Mouse (Mus musculus): Measurements from ENCODE around the gene Rock2.

- TF ChIP-seq CTCF (conservative IDR thresholded peaks at IDR 0.05; ENCODE audit: insufficient read depth, insufficient read length, low read depth, low read length) (no peak), POLR2A (IDR thresholded peaks at IDR 0.05; ENCODE audit: low read depth, low read length) (no peak)
Observed at GRCm38 (mm10) chr12:16874086-16874485, 20.6 kb upstream of the Rock2 start.
